Mouse (Mus musculus): Measurements from ENCODE around the gene Prrg2. TPM values are rescaled to one million over a fixed set of nuclear protein-coding genes. Genes with fewer than 3 reads are reported as not detected.

The Prrg2 gene
- polyA plus RNA-seq, 1 experiment from 2014 or later = 59.0 TPM

DNA sequence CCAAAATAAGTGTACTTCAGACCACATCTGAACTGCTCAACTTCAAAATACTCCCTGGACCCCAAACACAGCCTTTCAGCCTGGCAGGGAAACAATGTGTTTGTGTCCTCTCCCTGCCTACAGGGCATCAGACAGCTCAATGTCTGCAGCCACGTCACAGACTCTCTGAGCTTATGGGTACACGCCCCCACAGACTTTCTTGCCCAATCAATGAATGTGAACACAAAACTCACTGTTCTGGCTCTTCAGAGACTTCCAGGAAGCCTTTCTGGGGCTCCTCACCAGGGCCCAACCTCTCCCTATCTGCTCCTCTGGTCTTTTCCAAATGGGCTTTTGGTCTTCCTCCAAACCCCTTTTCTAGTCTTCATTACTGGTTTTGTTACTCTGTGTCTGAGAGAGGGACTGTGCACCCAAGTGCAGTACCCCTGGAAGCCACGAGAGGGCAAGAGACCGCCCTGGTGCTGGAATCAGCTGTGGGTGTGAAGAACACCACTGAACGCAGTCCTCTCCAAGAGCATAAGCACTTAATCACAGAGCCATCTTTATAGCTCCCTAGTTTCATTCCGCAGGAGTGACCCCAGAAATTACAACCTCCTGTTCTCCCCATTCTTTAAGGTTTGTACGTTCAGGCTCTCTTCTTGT lies 24.6 kb downstream of the Prrg2 start:
- no peak overlapping the region for H3K4me3 ChIP-seq (ENCODE audit: low read depth, low read length)
- H3K4me1 ChIP-seq (replicated peaks; ENCODE audit: control insufficient read depth, insufficient read depth, low read length) = no peaks in the 10 kb centered on the region
- H3K27me3 ChIP-seq (replicated peaks; ENCODE audit: control insufficient read depth, insufficient read depth, low read length) = no peaks in the 10 kb centered on the region
- WGBS = 57% methylated on average over 7 of the region's 7 CpGs
- no peak overlapping the region for H3K4me2 ChIP-seq (replicated peaks; ENCODE audit: low read depth)
- peak; percentile 57; the same call in 1 of the 2 replicates for ATAC-seq
- TF ChIP-seq CTCF (IDR thresholded peaks at IDR 0.05; ENCODE audit: low read depth) = peak; percentile 87
- H3K27ac ChIP-seq (ENCODE audit: low read depth, low read length) = no peak overlapping the region
- no peaks in the 10 kb centered on the region for H3K9me3 ChIP-seq (ENCODE audit: control insufficient read depth)
- peaks cover 65% of the 10 kb centered on the region for H3K36me3 ChIP-seq (ENCODE audit: control insufficient read depth, insufficient read depth)
- H3K9ac ChIP-seq (ENCODE audit: low read depth, low read length) = no peak overlapping the region

- no peaks in the 10 kb centered on the region for H3K4me1 ChIP-seq (replicated peaks; ENCODE audit: control insufficient read depth, insufficient read depth, low read length)
- H3K27ac ChIP-seq (ENCODE audit: low read depth, low read length) = no peak overlapping the region
- WGBS = 83% methylated on average over 11 of the region's 11 CpGs
- TF ChIP-seq CTCF (IDR thresholded peaks at IDR 0.05; ENCODE audit: low read depth) = no peak
- H3K9ac ChIP-seq (ENCODE audit: low read depth, low read length) = no peak overlapping the region
- ATAC-seq = no peak
- peaks cover 69% of the 10 kb centered on the region for H3K36me3 ChIP-seq (ENCODE audit: control insufficient read depth, insufficient read depth)
- no peak overlapping the region for H3K4me2 ChIP-seq (replicated peaks; ENCODE audit: low read depth)
- H3K27me3 ChIP-seq (replicated peaks; ENCODE audit: control insufficient read depth, insufficient read depth, low read length) = no peaks in the 10 kb centered on the region
- no peaks in the 10 kb centered on the region for H3K9me3 ChIP-seq (ENCODE audit: control insufficient read depth)
- H3K4me3 ChIP-seq (ENCODE audit: low read depth, low read length) = no peak overlapping the region
Observed at GRCm38 (mm10) chr7:45036702-45037101, 25.8 kb downstream of the Prrg2 start.

- H3K9me3 ChIP-seq (ENCODE audit: control insufficient read depth) = no peaks in the 10 kb centered on the region
- H3K27ac ChIP-seq (ENCODE audit: low read depth, low read length) = no peak overlapping the region
- no peaks in the 10 kb centered on the region for H3K27me3 ChIP-seq (replicated peaks; ENCODE audit: control insufficient read depth, insufficient read depth, low read length)
- no peak for ATAC-seq
- H3K36me3 ChIP-seq (ENCODE audit: control insufficient read depth, insufficient read depth) = peaks cover 70% of the 10 kb centered on the region
- no peaks in the 10 kb centered on the region for H3K4me1 ChIP-seq (replicated peaks; ENCODE audit: control insufficient read depth, insufficient read depth, low read length)
- no peak for TF ChIP-seq CTCF (IDR thresholded peaks at IDR 0.05; ENCODE audit: low read depth)
- 82% methylated on average over 3 of the region's 3 CpGs for WGBS
- H3K4me3 ChIP-seq (ENCODE audit: low read depth, low read length) = no peak overlapping the region
- no peak overlapping the region for H3K4me2 ChIP-seq (replicated peaks; ENCODE audit: low read depth)
- no peak overlapping the region for H3K9ac ChIP-seq (ENCODE audit: low read depth, low read length)
Observed at GRCm38 (mm10) chr7:45035631-45036030, 26.8 kb downstream of the Prrg2 start.

DNA sequence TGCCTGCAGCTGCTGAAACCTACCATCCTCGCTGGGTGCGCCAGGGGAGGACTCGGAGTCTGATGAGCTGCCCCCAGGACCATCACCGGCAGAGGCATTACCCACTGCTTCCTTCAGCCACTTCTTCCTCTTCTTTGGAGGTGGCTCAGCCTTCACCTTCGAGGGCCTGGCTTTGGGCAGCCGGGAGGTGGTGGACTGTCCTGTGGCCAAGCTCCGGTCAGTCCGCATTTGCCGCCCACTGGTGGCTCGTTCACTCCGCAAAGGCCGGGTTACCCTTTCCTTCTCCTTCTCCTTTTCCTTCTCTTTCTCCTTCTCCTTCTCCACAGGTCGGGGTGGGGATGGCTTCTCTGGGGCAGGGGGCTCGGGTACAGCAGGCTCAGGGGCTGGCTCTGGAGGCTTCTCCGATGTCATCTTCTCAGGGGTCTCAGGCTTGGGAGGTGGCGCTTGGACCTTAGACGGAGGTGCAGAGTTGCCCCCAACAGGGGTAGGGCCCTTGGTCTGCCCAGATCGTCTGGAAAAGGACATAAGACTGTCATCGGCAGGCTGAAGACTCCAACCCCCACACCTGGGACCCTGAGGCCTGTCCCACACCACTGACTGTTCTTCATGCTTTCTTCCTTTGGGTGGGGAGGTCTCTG lies 28.6 kb downstream of the Prrg2 start:
- Histone ChIP-seq H3K4me2 (replicated peaks; ENCODE audit: low read depth) (no peak overlapping the region), H3K36me3 (ENCODE audit: control insufficient read depth, insufficient read depth) (peaks cover 70% of the 10 kb centered on the region), H3K4me3 (ENCODE audit: low read depth, low read length) (no peak overlapping the region), H3K4me1 (replicated peaks; ENCODE audit: control insufficient read depth, insufficient read depth, low read length) (no peaks in the 10 kb centered on the region), H3K27ac (ENCODE audit: low read depth, low read length) (no peak overlapping the region), H3K9ac (ENCODE audit: low read depth, low read length) (no peak overlapping the region), H3K9me3 (ENCODE audit: control insufficient read depth) (no peaks in the 10 kb centered on the region), H3K27me3 (replicated peaks; ENCODE audit: control insufficient read depth, insufficient read depth, low read length) (no peaks in the 10 kb centered on the region)
- no peak for TF ChIP-seq CTCF (IDR thresholded peaks at IDR 0.05; ENCODE audit: low read depth)
- no peak for ATAC-seq
- 95% methylated on average over 19 of the region's 19 CpGs for WGBS

DNA sequence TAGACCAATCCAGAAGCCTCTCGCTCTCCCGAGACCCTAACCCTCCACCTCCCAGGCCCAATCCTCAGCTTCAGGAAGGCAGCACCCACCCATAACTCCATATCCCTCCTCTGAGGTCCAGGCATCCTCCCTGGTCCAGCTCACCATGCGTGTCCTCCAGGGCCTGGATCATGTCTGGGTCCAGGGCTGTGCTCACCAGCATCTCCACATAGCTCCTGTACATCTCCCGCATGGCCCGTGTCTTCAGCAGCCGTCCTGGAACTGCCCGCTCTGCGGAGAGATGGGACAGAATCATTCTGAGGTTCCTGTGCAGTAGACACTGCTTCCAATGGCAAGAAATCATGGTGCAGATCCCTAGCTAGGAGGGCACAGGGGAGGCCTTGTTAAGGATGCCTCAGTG lies 31.6 kb downstream of the Prrg2 start:
- peaks cover 76% of the 10 kb centered on the region for H3K36me3 ChIP-seq (ENCODE audit: control insufficient read depth, insufficient read depth)
- 95% methylated on average over 8 of the region's 8 CpGs for WGBS
- no peaks in the 10 kb centered on the region for H3K27me3 ChIP-seq (replicated peaks; ENCODE audit: control insufficient read depth, insufficient read depth, low read length)
- H3K27ac ChIP-seq (ENCODE audit: low read depth, low read length) = no peak overlapping the region; the same call in 1 of the 2 replicates
- H3K9me3 ChIP-seq (ENCODE audit: control insufficient read depth) = no peaks in the 10 kb centered on the region
- H3K4me3 ChIP-seq (ENCODE audit: low read depth, low read length) = no peak overlapping the region
- no peak overlapping the region for H3K9ac ChIP-seq (ENCODE audit: low read depth, low read length)
- TF ChIP-seq CTCF (IDR thresholded peaks at IDR 0.05; ENCODE audit: low read depth) = no peak
- no peak overlapping the region for H3K4me2 ChIP-seq (replicated peaks; ENCODE audit: low read depth)
- no peaks in the 10 kb centered on the region for H3K4me1 ChIP-seq (replicated peaks; ENCODE audit: control insufficient read depth, insufficient read depth, low read length)
- ATAC-seq = no peak

DNA sequence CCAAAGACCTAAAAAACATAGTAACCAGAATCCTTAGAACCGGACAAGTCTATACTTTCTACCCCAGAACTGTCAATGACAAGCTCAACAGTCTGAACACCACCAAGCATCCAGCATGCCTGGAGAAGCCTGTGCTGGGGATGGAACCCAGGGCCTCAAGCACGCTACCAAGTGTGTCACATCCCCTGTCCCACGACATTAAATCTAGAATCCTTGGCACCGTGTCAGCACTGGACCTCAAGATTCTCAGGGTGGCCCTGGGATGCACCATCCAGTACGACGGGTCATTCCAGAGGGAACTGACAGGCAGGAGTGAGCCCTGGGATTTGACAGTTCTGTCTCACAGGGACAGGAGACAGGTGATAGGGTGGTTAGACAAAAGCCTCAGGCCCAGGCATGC lies 32.5 kb downstream of the Prrg2 start:
- Histone ChIP-seq H3K36me3 (ENCODE audit: control insufficient read depth, insufficient read depth) (peaks cover 73% of the 10 kb centered on the region), H3K4me3 (ENCODE audit: low read depth, low read length) (no peak overlapping the region), H3K9ac (ENCODE audit: low read depth, low read length) (no peak overlapping the region), H3K9me3 (ENCODE audit: control insufficient read depth) (no peaks in the 10 kb centered on the region), H3K27me3 (replicated peaks; ENCODE audit: control insufficient read depth, insufficient read depth, low read length) (no peaks in the 10 kb centered on the region), H3K4me1 (replicated peaks; ENCODE audit: control insufficient read depth, insufficient read depth, low read length) (no peaks in the 10 kb centered on the region), H3K4me2 (replicated peaks; ENCODE audit: low read depth) (no peak overlapping the region), H3K27ac (ENCODE audit: low read depth, low read length) (no peak overlapping the region)
- WGBS = 87% methylated on average over 6 of the region's 6 CpGs
- no peak for ATAC-seq
- TF ChIP-seq CTCF (IDR thresholded peaks at IDR 0.05; ENCODE audit: low read depth) = no peak

All from intestine, postnatal 0 days (tissue).